Mouse (Mus musculus) C2C12 (cell line): ENCODE measurements at regions not wholly inside any gene's neighbourhood (a gene's known extent, or its start where the extent isn't known, plus 50 kb on each side); places are given as distances from the start of the nearest gene placed in this dataset.

Experiments
- CEBPB ChIP-seq: IDR thresholded peaks from one replicate; pipeline ENCODE4 v1.6.1; 2011; ENCODE audit warnings: low read depth, mild to moderate bottlenecking, control low read depth, moderate library complexity
- CTCF ChIP-seq: IDR thresholded peaks from one replicate; pipeline ENCODE4 v1.5.1; 2011; ENCODE audit not compliant: control insufficient read depth, insufficient read depth, insufficient read length
- FOSL1 ChIP-seq: IDR thresholded peaks from one replicate; pipeline ENCODE4 v1.8.0; 2011; ENCODE audit warnings: mild to moderate bottlenecking, low read length; ENCODE audit not compliant: poor library complexity, insufficient read depth, severe bottlenecking
- MAX ChIP-seq: IDR thresholded peaks from one replicate; pipeline ENCODE4 v1.6.1; 2011; ENCODE audit warnings: mild to moderate bottlenecking, control low read depth
- MYOD1 ChIP-seq: IDR thresholded peaks from one replicate; pipeline ENCODE4 v1.6.1; 2011; ENCODE audit warnings: low read depth; ENCODE audit not compliant: control insufficient read depth, insufficient read length
- USF1 ChIP-seq: IDR thresholded peaks from one replicate; pipeline ENCODE4 v1.6.1; 2011; ENCODE audit warnings: low read depth, mild to moderate bottlenecking, control low read depth, moderate library complexity

DNA sequence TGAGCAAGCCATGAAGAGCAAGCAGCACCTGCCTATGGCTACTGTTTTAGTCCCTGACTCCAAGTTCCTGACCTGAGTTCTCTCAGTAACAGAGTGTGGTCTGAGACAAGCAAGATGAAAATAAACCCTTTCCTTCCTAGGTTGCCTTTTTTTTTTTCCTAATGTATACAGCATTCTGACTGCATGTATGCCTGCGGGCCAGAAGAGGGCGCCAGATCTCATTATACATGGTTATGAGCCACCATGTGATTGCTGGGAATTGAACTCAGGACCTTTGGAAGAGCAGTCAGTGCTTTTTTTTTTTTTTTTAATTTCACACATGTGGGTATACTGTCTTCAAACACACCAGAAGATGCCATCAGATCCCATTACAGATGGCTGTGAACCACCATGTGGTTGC is 69.3 kb upstream of the Usp24 start:
- no peak for TF ChIP-seq CTCF
- TF ChIP-seq USF1, result no peak
- no peak for TF ChIP-seq MAX
- no peak for TF ChIP-seq CEBPB
- no peak for TF ChIP-seq MYOD1
- TF ChIP-seq FOSL1, result no peak
